Mouse (Mus musculus) erythroblast, embryonic 14.5 days (primary cell): ENCODE data around the gene Pofut2.

ENCODE experiments used
- GATA1 ChIP-seq: IDR thresholded peaks from 2 replicates; pipeline ENCODE4 v1.6.1; 2012; ENCODE audit warnings: low read length, inconsistent platforms, mixed read lengths
- TAL1 ChIP-seq: IDR thresholded peaks from 3 replicates; pipeline ENCODE4 v1.6.1; 2012; ENCODE audit warnings: low read length, inconsistent platforms, mixed read lengths

DNA sequence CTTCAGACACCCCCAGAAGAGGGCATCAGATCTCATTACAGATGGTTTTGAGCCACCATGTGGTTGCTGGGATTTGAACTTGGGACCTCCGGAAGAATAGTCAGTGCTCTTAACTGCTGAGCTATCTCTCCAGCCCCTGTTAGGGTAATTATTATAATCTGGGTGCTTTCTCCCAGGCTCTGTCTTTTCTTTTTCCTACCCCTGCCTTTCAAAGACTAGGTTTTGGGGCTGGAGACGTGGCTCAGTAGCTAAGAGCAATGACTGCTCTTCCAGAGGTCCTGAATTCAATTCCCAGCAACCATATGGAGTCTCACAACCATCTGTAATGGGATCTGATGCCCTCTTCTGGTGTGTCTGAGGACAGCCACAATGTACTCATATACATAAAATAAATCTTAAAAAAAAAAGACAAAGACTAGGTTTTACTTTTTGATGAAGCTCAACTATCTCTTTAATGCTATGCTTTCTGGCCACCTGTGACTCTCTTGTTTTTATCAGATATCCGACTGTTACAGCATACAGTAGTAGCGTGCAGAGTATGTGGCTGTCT is 902 bp upstream of the Pofut2 start:
- TF ChIP-seq GATA1 (no peak), TAL1 (no peak)
